Mouse (Mus musculus): Measurements from ENCODE around the gene Vmn1r5. TPM values are rescaled to one million over a fixed set of nuclear protein-coding genes. Genes with fewer than 3 reads are reported as not detected.

The Vmn1r5 gene
- not detected for polyA plus RNA-seq (2015; fragmentation: Illumina TruSeq; extraction: RNeasy Lipid Tissue Mini Kit (QIAGEN cat#74804); ENCODE audit: insufficient read depth, low read depth, low replicate concordance)

GRCm38 (mm10) chr6:56969973-56970372 is at the start of gene Vmn1r5:
Gene Vmn1r5 (plus strand): TSS chr6:56970273.

GRCm38 (mm10) chr6:56923726-56924707 is 46.1 kb upstream of the Vmn1r5 start, which contains the start of the genes Nt5c3 and Vmn1r4:
Gene Nt5c3 (minus strand): TSS chr6:56923932.
Gene Vmn1r4 (plus strand): TSS chr6:56924015.

GRCm38 (mm10) chr6:56996943-56997342 is 26.9 kb downstream of the Vmn1r5 start, which contains the start of gene Vmn1r6:
Gene Vmn1r6 (plus strand): TSS chr6:56997243.

GRCm38 (mm10) chr6:57025224-57025623 is 55.2 kb downstream of the Vmn1r5 start, which contains the start of gene Vmn1r7:
Gene Vmn1r7 (minus strand): TSS chr6:57025324.

GRCm38 (mm10) chr6:57031984-57032383 is 61.9 kb downstream of the Vmn1r5 start, which contains the start of gene Vmn1r8:
Gene Vmn1r8 (plus strand): TSS chr6:57032284.

Other genes with a start within 250 kb of the Vmn1r5 start
- gene Kbtbd2, start 172.5 kb upstream of the Vmn1r5 start, polyA plus RNA-seq (2015; fragmentation: Illumina TruSeq; extraction: RNeasy Lipid Tissue Mini Kit (QIAGEN cat#74804); ENCODE audit: insufficient read depth, low read depth, low replicate concordance) = 5.5 TPM
- 30.1 TPM for gene Fkbp9, start 138.2 kb upstream of the Vmn1r5 start, polyA plus RNA-seq (2015; fragmentation: Illumina TruSeq; extraction: RNeasy Lipid Tissue Mini Kit (QIAGEN cat#74804); ENCODE audit: insufficient read depth, low read depth, low replicate concordance)
- gene Nt5c3, start 46.3 kb upstream of the Vmn1r5 start, polyA plus RNA-seq (2015; fragmentation: Illumina TruSeq; extraction: RNeasy Lipid Tissue Mini Kit (QIAGEN cat#74804); ENCODE audit: insufficient read depth, low read depth, low replicate concordance) = 17.4 TPM
- not detected for gene Vmn1r4, start 46.3 kb upstream of the Vmn1r5 start, polyA plus RNA-seq (2015; fragmentation: Illumina TruSeq; extraction: RNeasy Lipid Tissue Mini Kit (QIAGEN cat#74804); ENCODE audit: insufficient read depth, low read depth, low replicate concordance)
- gene Vmn1r6, start 27.0 kb downstream of the Vmn1r5 start, polyA plus RNA-seq (2015; fragmentation: Illumina TruSeq; extraction: RNeasy Lipid Tissue Mini Kit (QIAGEN cat#74804); ENCODE audit: insufficient read depth, low read depth, low replicate concordance) = not detected
- gene Vmn1r7, start 55.1 kb downstream of the Vmn1r5 start, polyA plus RNA-seq (2015; fragmentation: Illumina TruSeq; extraction: RNeasy Lipid Tissue Mini Kit (QIAGEN cat#74804); ENCODE audit: insufficient read depth, low read depth, low replicate concordance) = not detected
- gene Vmn1r8, start 62.0 kb downstream of the Vmn1r5 start, polyA plus RNA-seq (2015; fragmentation: Illumina TruSeq; extraction: RNeasy Lipid Tissue Mini Kit (QIAGEN cat#74804); ENCODE audit: insufficient read depth, low read depth, low replicate concordance) = not detected
- not detected for gene Vmn1r9, start 96.5 kb downstream of the Vmn1r5 start, polyA plus RNA-seq (2015; fragmentation: Illumina TruSeq; extraction: RNeasy Lipid Tissue Mini Kit (QIAGEN cat#74804); ENCODE audit: insufficient read depth, low read depth, low replicate concordance)
- gene Vmn1r10, start 139.2 kb downstream of the Vmn1r5 start, polyA plus RNA-seq (2015; fragmentation: Illumina TruSeq; extraction: RNeasy Lipid Tissue Mini Kit (QIAGEN cat#74804); ENCODE audit: insufficient read depth, low read depth, low replicate concordance) = not detected
- gene Vmn1r11, start 163.2 kb downstream of the Vmn1r5 start, polyA plus RNA-seq (2015; fragmentation: Illumina TruSeq; extraction: RNeasy Lipid Tissue Mini Kit (QIAGEN cat#74804); ENCODE audit: insufficient read depth, low read depth, low replicate concordance) = not detected
- not detected for gene Vmn1r12, start 186.6 kb downstream of the Vmn1r5 start, polyA plus RNA-seq (2015; fragmentation: Illumina TruSeq; extraction: RNeasy Lipid Tissue Mini Kit (QIAGEN cat#74804); ENCODE audit: insufficient read depth, low read depth, low replicate concordance)
- not detected for gene Vmn1r13, start 233.0 kb downstream of the Vmn1r5 start, polyA plus RNA-seq (2015; fragmentation: Illumina TruSeq; extraction: RNeasy Lipid Tissue Mini Kit (QIAGEN cat#74804); ENCODE audit: insufficient read depth, low read depth, low replicate concordance)